ENCODE assay signal across 22 mouse cellular contexts in the genomic region with DNA sequence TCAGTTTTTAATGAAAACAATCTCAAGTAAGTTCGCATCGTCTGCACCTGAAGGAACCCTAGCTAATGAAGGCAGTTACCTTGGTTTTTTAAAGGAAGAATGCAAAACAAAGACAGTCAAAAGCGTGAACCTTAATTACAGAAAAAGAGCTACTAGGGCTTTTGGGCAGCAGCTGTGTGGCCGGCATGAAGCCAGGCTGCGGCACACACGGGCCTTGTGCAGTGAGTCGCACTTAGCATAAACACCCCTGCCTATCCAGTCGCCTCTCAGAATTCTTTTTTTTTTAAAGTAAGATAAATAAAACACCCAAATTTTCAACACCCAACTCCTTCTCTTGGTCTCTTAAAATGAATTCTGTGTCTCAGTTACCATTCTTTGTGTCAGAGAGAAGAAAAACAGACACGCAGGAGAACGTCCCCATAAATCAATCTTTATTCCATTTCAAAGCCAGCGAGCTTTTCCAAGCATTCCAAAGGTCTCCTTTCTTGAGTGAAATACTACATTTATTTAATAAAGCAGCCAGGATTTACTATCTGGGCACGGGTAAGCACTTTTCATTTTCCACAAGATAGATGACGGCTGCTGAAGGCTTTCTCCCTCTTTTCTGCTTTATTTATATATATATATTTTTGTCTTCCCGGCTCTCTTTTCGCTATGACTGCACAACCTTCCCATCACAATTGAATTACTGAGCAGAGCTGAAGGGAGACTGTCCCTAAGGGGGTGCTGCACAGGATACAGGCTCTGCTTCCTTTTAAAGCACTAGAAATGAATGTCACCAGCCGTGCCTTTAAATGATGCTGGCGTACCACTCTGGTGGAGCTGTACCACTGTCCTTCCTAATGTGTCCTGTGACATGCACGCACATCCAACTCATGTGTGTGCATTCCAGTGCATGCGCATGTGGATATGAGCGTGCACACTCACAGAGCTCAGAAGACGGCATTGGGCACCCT. TPM values are rescaled to one million over a fixed set of nuclear protein-coding genes. Genes with fewer than 3 reads are reported as not detected.
DNase-seq lines count a peak whose midpoint lies in the region; ATAC-seq lines count a peak whose summit lies in the region.
"Had no signal": no experiment of that assay in that cellular context is flagged by ENCODE, and none has a peak within 500 bp of the region (broad histone marks: within the 10 kb centered on the region; RNA-seq: fewer than 3 reads in every experiment).

No protein-coding gene starts in this region.

- H3K9me3 ChIP-seq in neural tube, embryonic 13.5 days, result no peaks in the 10 kb centered on the region
- H3K9me3 ChIP-seq in neural tube, embryonic 15.5 days (replicated peaks), result no peaks in the 10 kb centered on the region
- no peaks in the 10 kb centered on the region for H3K9me3 ChIP-seq in stomach, embryonic 15.5 days
- H3K9me3 ChIP-seq: embryonic facial prominence, embryonic 13.5 days; forebrain, embryonic 10.5 days; heart, embryonic 12.5 days; lung, embryonic 15.5 days; midbrain, embryonic 10.5 days had no signal

- H3K27ac ChIP-seq in neural tube, embryonic 13.5 days (replicated peaks), result peak overlapping the region; percentile 56; the same call in 1 of the 2 replicates
- no peak overlapping the region for H3K27ac ChIP-seq in neural tube, embryonic 15.5 days (replicated peaks)
- H3K27ac ChIP-seq in stomach, embryonic 15.5 days, result peak overlapping the region; percentile 61
- H3K27ac ChIP-seq: embryonic facial prominence, embryonic 13.5 days; forebrain, embryonic 10.5 days; lung, embryonic 15.5 days; midbrain, embryonic 10.5 days had no signal

- no peaks in the 10 kb centered on the region for H3K27me3 ChIP-seq in neural tube, embryonic 13.5 days
- H3K27me3 ChIP-seq in neural tube, embryonic 15.5 days (replicated peaks), result no peaks in the 10 kb centered on the region
- H3K27me3 ChIP-seq in stomach, embryonic 15.5 days (replicated peaks), result no peaks in the 10 kb centered on the region
- H3K27me3 ChIP-seq: CH12.LX; embryonic facial prominence, embryonic 13.5 days; heart, embryonic 12.5 days; lung, embryonic 15.5 days had no signal

- H3K36me3 ChIP-seq in neural tube, embryonic 13.5 days, result no peaks in the 10 kb centered on the region
- H3K36me3 ChIP-seq in neural tube, embryonic 15.5 days, result no peaks in the 10 kb centered on the region
- H3K36me3 ChIP-seq in stomach, embryonic 15.5 days, result no peaks in the 10 kb centered on the region
- H3K36me3 ChIP-seq: embryonic facial prominence, embryonic 13.5 days; forebrain, embryonic 10.5 days; heart, embryonic 12.5 days; lung, embryonic 15.5 days; midbrain, embryonic 10.5 days had no signal

- no peak overlapping the region for H3K4me3 ChIP-seq in neural tube, embryonic 13.5 days
- H3K4me3 ChIP-seq in neural tube, embryonic 15.5 days (replicated peaks), result no peak overlapping the region
- H3K4me3 ChIP-seq in stomach, embryonic 15.5 days (replicated peaks), result no peak overlapping the region
- H3K4me3 ChIP-seq: embryonic facial prominence, embryonic 13.5 days; forebrain, embryonic 10.5 days; heart, embryonic 12.5 days; lung, embryonic 15.5 days; midbrain, embryonic 10.5 days had no signal

- 41% methylated on average over 21 of the region's 21 CpGs for WGBS in neural tube, embryonic 13.5 days
- WGBS in neural tube, embryonic 15.5 days, result 39% methylated on average over 21 of the region's 21 CpGs
- WGBS in stomach, embryonic 15.5 days, result 32% methylated on average over 21 of the region's 21 CpGs

- no peak overlapping the region for H3K4me2 ChIP-seq in neural tube, embryonic 13.5 days
- H3K4me2 ChIP-seq in neural tube, embryonic 15.5 days, result no peak overlapping the region
- no peak overlapping the region for H3K4me2 ChIP-seq in stomach, embryonic 15.5 days
- H3K4me2 ChIP-seq: embryonic facial prominence, embryonic 13.5 days; heart, embryonic 12.5 days; liver, embryonic 11.5 days; lung, embryonic 15.5 days had no signal

- DNase-seq in cerebellum, postnatal 14 days, result peak; percentile 31 to 39
- no peak for DNase-seq in cerebellum, adult 11-12 months
- DNase-seq in kidney, postnatal 10 days, result peak; percentile 47
- DNase-seq in kidney, postnatal 25 days, result no peak
- DNase-seq in adipocyte (ENCODE audit: low spot score), result no peak
- DNase-seq: cerebellum, adult 11 months; heart, postnatal 36 days; kidney, adult 9 months; right cerebral cortex, adult 18-20 months; thymus, postnatal 4 days had no signal

- peak; percentile 65; the same call in 1 of the 2 replicates for ATAC-seq in neural tube, embryonic 13.5 days (ENCODE audit: low read depth)
- ATAC-seq in neural tube, embryonic 15.5 days (ENCODE audit: low FRiP score), result no peak; the same call in 1 of the 2 replicates
- ATAC-seq in stomach, embryonic 15.5 days (ENCODE audit: insufficient read depth, low FRiP score, low read depth), result peak; percentile 21; the same call in 1 of the 2 replicates

- H3K9ac ChIP-seq in neural tube, embryonic 13.5 days, result no peak overlapping the region
- no peak overlapping the region for H3K9ac ChIP-seq in neural tube, embryonic 15.5 days (replicated peaks)
- no peak overlapping the region for H3K9ac ChIP-seq in stomach, embryonic 15.5 days
- H3K9ac ChIP-seq: embryonic facial prominence, embryonic 13.5 days; heart, embryonic 12.5 days; lung, embryonic 15.5 days had no signal

- H3K4me1 ChIP-seq in neural tube, embryonic 13.5 days (replicated peaks), result peaks cover 25% of the 10 kb centered on the region
- H3K4me1 ChIP-seq in neural tube, embryonic 15.5 days, result peaks cover 24% of the 10 kb centered on the region
- peaks cover 15% of the 10 kb centered on the region for H3K4me1 ChIP-seq in stomach, embryonic 15.5 days

RNA-seq across cellular contexts. Expression of gene Cbln4, which starts 39.0 kb away (rescaled TPM):
- polyA plus RNA-seq in neural tube, embryonic 13.5 days (2015; fragmentation: Nextera tagmentation; extraction: Ambion mirVana), result 23.7 and 24.6 TPM in 2 replicates
- polyA plus RNA-seq in neural tube, embryonic 15.5 days (2015; fragmentation: Nextera tagmentation; extraction: Ambion mirVana), result 37.0 and 45.0 TPM in 2 replicates
- polyA plus RNA-seq in stomach, embryonic 15.5 days (2015; fragmentation: Nextera tagmentation; extraction: Ambion mirVana), result 0.17 and 0.30 TPM in 2 replicates
- polyA plus RNA-seq: gonadal fat pad, adult 2 months; spleen, adult 2 months had no signal

Comparison
In these comparisons a context has a peak if more than half of its experiments do, and no peak if none do; other contexts are left out.
1. DNase-seq: peak in cerebellum, postnatal 14 days (2 of 2) and kidney, postnatal 10 days (single experiment); none in cerebellum, adult 11-12 months (single experiment), kidney, postnatal 25 days (0 of 2) and adipocyte (single experiment).
2. RNA of gene Cbln4, which starts 39.0 kb away (polyA plus RNA-seq): 37.0 to 45.0 TPM in neural tube, embryonic 15.5 days and 23.7 to 24.6 TPM in neural tube, embryonic 13.5 days; 0.17 to 0.30 TPM in stomach, embryonic 15.5 days; every median in the first group is over 10 times any median in the second.